Mouse (Mus musculus) granulocyte monocyte progenitor cell, adult 5-6 weeks (primary cell): ENCODE measurements around the gene Ifngr2. TPM values are rescaled to one million over a fixed set of nuclear protein-coding genes. Genes with fewer than 3 reads are reported as not detected.
"Not testable (repeated sequence)": the region's sequence is repeated elsewhere in the genome, so short reads cannot be mapped to it uniquely, and the experiment has no call there.

Source experiments
- ATAC-seq: replicated peaks from 2 replicates; pipeline ENCODE4 v1.8.0; 2016; ENCODE audit warnings: mild to moderate bottlenecking, moderate TSS enrichment, inconsistent platforms; ENCODE audit not compliant: poor library complexity, severe bottlenecking
- total RNA-seq, 2 experiments: library from RNA; stranded (forward) in 1 of 2; stranded (reverse) in 1 of 2; fragments of 200-712, 200-1000 nt in 1 of 2; fragments of >200 nt in 1 of 2; fragmentation: Nextera tagmentation in 1 of 2; gene quantifications; 2 replicates each; pipeline ENCODE4 v1.2.3; 2014 to 2017

The Ifngr2 gene
- total RNA-seq (2014; fragmentation: Nextera tagmentation), result 29.2 TPM in 2 replicates
- 12.8 and 13.0 TPM in 2 replicates for total RNA-seq (2017)

DNA sequence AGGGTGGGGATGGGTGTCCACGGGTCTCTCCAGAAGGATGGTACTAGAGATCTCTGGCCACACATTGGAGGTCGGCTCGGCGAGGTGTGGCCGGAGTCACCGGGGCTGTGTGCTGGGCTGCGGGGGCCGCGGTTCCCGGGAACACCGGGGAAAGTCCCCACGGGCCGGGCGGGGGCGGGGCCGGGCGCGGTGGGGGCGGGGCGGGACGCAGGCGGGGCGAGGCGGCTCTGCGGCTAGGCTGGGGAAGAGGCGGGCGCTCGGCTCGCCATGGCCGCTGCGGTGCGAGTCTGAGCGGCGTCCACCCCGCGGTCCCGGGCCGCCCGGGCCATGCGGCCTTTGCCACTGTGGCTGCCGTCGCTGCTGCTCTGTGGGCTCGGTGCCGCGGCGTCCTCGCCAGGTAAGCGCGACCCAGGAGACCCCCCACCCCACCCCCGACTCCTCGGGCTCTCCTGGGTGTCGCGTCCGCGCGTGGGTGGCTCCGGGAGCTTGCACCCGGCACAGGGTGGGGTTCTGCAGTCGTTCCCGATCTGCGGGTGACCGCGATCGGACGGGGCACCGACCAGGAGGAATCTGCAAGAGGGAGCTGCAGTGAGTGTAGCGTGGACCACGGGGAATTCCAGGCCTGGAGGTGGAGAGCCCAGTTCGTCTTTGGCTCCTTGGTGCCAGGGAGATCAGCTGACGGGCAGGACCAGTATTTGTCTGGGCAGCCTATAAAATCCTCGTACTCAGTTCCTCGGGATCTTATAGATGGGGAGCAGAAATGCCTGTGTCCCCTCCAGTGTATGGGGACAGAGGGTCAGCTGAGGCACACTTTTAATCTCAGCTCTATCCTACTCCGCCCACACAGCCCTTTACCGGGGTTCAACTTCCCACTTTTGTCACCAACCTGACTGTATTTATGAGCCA, at the start of gene Ifngr2:
Gene Ifngr2, plus strand, starts transcription at position 237 of the 906 bp plus-strand sequence.
- peak; percentile 23 for ATAC-seq

DNA sequence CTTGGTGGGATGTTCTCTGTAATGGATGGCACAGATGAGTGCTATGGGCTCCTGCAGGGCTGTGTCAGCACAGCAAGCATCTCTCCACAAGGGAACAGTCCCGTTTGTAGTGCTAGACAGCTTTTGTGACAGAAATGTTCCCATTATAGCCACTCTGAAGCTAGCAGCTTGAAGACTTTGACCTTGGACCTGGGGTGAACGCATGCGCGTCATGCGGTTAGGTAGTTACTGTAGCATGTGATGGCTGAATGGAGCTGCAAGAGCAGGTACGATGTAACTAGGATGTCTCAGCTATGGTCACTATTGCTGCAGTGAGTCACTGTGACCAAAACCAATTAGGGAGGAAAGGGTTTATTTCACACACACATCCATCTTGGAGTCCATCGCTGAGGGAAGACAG, 48.8 kb upstream of the Ifngr2 start:
- no peak for ATAC-seq

DNA sequence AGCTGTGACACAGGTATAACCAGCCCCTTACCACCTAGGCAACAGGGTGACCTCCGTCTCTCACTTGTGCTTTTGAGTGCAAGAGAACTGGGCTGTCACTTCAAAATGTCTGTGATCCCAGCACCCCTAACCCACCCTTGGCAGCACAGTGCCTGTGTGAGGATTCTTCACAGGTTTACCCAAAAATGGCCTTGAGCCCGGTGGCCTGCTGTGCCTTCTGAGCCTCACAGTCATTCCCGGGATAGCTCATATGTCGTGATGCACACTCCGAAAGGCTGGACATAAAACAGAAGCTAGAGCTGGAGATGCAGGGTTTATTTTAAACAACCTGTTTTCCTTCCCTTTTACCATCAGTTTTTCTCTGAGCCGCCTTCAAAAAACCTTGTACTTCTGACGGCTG, 42.2 kb upstream of the Ifngr2 start:
- no peak for ATAC-seq

DNA sequence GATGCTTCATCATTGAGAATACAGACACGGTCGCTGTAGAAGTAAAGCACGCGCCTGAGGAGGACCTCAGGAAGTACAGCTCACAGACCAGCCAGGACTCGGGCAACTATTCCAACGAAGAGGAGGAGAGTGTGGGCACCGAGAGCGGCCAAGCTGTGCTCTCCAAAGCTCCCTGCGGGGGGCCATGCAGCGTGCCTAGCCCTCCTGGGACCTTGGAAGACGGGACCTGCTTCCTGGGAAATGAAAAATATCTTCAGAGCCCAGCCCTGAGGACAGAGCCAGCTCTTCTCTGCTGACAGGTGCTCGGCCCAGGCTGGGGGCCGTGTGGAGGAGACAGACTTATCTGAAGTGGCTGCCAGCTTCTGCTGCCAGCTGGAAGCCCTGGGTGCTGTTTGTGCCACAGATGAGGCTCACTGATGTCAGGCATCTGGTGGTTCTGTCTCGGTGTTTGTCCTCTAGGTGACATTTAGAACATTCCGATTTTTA, 41.7 kb upstream of the Ifngr2 start:
- ATAC-seq, result no peak

DNA sequence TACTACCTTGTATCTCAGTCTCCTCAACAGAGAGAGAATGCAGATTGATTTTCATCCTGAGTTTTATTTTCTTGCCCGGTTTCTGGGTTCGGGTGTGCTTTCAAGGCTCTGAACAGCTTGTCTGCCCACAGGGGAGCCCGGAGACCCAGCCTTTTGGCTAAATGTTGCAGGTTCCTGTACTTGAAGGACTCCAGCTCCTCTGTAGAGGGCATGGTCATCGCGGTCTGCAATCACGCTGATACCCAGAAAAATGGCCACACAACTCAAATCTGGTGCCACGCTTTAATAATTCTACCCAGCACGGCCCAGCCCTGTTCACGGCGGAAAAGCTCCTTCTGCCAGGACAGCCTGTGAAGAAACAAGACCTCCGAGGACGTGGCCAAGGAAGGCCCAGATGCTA, 40.5 kb upstream of the Ifngr2 start:
- no peak for ATAC-seq

DNA sequence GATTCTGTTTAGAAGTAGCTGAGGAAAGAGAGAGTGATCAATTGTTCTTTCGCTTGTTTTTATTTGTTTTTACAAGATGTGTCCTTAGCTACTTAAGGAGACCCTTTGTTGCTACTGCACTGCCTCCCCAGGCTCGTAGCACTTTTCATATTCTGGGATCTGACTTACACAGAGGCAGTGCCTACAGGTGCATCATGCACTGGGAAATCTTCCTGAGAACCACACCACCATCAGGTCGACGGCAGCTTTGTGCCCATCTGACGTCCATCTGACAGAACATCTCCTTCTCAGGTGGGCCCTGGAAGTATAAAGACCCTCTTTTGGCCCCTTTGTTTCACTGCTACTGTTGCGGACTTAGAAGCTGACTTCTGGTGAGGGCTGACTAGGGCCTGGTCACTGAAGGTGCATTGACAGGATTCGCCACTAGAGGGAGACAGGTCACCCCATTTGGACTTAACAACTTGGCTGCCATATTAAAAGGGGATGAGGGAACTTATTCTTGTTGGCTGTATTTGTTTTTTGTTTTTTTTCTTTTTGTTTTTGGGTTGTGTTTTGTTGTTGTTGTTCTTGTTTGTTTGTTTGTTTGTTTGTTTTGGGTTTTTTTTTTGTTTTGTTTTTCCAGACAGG, 34.6 kb upstream of the Ifngr2 start:
- peak; percentile 85 for ATAC-seq

DNA sequence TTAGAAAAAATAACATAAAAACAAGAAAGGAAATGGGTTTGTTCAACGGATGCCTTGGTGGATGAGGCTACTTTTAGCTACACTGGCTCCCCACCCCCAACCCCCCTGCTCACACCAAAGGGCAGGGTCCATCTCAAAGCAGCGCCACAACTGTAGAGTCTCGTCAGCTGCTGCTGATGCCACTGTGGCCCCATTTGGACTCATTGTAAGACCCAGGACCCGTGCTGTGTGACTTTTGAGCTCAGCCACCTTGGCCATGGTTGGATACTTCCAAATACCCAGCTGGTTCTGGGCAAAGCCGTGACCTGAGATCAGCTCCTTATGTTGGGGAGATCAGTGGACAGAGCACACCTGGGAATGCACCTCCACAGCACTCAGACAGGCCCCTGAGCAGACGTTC, 33.8 kb upstream of the Ifngr2 start:
- ATAC-seq, result no peak

DNA sequence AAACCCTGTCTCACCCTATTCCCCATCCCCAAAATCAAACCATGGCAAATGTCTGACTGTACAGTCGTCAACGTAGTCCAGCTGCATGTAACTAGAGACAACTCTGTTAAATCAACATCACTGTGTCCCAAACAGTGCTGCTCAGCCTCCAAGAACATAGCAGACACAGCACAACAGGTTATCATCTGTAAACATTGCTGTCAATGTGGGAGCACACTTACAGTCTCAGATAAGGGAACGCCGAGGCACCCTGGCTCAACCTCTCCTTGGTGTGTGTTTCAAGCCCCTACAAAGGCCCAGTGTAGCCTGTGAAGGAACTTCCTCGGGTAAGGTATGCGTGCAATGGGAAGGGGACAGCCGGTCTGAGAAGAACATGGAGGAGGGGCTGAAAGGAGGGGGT, 29.9 kb upstream of the Ifngr2 start:
- no peak for ATAC-seq

DNA sequence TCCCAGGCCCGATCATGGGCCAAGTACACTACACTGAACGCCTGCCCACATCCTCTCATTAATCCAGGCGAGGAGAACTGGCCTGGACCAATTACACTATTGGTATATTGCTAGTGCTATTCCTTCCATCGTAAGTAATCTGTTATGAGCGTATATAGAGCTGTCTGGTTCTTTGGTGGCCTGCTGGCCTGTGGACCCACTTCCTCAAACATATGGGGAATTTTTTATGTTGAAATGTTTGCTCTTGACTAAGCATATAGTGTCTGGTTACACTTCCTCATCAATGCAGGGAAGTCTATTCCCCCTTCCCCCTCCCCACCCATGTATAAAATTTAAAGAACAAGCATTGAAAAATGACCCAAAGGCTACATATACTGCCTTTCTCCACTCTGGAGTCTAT, 24.8 kb upstream of the Ifngr2 start:
- peak; percentile 64 for ATAC-seq

DNA sequence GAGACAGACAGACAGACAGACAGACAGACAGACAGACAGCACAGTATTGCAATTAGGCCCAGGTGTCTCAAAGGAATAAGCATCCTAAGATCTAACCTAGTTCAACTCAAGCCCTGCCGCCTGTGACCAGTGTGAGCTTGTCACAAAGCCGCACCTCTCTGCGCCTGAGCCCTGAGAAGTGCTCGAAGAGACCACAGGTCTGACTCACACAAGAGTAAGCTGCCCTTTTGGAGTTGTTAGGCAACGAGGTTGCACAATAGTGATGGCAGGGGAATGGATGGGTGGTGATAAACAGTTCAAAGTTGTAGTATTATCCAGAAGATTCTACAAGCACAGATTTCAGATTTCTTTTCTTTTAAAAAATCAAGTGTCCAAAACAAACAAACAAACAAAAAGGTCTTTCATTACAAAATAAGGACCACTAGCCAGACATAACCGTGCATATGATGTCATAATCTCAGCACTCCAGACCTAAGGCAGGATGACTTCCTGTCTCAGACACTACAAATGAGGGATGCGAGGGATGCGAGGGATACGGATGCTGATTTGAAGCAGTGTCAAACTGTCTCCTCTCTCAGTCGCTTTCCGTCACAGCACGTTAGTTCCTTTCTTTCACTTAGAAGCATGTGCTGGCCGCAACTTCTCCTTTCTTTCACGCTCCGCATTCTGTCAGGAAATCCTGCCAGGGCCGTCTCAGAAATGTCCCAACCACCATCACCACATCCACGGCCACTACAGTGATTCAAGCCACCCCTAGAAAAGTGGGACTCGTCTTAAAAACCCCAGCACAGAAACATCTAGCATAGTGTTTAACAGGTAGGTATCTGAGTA, 24.2 kb upstream of the Ifngr2 start:
- peak; percentile 71 for ATAC-seq

DNA sequence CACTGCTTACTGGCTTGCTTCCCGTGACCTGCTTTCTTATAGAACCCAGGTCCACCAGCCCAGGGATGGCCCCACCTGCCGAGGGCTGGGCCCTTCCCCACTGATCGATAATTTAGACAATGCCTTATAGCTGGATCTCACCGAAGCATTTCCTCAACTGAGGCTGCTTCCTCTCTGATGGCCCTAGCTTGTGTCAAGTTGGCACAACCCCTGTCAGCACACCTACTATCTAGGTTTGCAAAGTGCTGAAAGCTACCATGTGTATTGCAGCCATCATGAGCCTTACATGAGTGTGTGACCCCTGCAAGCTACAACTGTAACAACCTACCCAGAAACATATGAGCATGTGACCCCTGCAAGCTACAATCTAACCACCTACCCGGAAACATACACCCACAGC, 22.7 kb upstream of the Ifngr2 start:
- no peak for ATAC-seq

DNA sequence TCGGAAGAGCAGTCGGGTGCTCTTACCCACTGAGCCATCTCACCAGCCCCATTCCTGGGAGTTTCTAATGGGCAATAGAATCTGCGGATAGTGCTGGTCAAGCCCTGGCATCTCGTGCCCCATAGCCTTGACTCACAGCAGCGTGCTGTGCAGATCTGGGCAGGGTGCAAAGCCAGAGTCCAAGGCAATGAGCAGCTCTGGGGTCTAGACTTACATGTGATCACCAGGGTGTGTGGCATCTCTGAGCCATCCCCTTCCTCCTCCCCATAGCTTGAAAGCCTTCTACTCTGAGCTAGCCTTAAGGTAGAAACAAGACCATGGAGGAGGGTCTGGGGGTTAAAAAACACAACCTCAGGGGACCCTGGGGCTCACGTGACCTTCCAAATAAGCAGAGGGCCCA, 20.6 kb upstream of the Ifngr2 start:
- ATAC-seq, result no peak

DNA sequence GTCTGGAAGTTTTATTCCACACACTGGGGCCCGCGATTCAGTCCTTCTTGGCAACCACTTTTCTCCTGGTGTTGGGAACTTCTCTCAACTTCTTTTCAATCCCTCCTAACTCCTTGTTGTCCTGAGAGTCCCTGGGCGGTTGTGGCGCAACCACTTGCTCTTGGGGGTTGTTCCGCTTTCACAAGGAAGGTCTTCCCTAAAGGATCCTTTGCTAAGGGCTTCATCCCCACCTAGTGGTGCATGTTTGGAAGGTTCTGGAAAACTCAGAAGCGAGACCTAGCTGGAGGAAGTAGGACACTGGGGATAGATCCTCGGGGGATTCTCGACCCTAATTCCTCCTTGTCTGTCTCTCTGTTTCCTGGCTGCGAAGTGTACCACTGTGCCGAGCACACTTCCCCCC, 19.8 kb upstream of the Ifngr2 start:
- peak; percentile 57 for ATAC-seq

DNA sequence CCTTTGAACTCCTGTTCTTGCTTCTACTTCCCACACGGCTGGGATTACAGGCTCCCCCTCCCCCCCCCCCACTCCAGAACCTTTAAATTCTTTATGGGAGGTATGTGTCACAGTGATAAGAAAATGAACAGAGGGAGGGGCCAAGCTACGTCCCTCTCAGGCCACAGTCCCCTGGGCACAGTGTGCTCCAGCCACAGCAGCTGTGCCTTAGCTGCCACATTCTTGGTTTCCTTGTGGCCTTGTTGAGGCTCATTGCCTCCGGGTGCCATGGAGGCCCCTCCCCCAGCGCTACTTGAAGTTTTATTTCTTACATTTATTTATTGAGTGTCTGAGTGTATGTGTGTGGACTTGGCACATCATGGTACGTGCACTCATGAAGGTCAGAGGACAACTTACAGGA, 19.4 kb upstream of the Ifngr2 start:
- ATAC-seq, result no peak

DNA sequence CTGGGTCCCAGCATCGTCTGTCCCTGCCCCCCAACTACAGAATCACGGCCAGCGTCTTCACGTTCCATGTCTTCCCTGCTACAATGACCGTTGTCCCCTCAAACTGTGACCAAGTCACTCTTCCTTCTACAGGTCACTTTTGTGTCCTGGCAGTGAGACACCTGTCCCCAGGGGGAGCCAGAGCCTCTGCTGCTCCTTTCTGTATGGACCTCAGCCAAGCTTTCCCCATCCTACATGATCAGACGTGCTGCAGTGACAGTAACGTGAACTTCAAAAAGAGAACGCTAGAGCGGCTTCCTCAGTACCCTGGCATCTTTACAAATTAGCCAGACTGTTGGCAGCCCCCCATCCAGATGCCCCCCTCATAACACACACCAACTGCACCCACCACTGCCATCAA, 18.3 kb upstream of the Ifngr2 start:
- ATAC-seq, result no peak

DNA sequence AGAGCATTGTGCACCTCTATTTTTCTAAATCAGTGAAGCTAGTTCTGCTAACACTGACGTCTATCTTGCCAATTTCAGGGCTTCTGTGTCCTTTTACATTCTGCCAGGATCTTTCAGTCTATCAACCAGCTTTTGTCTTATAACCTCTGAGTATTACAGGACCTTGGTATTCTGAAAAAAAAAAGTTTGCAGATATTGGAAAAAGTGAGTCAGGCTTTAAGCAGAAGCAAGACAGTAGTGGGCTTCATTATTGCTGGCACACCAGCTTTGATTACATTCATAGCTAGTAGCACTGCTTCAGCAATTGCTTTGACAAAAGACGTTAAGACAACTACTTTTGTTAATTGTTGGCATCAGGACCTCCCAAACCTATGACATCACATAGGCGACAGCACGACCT, 16.0 kb upstream of the Ifngr2 start:
- ATAC-seq, result not testable (repeated sequence)

DNA sequence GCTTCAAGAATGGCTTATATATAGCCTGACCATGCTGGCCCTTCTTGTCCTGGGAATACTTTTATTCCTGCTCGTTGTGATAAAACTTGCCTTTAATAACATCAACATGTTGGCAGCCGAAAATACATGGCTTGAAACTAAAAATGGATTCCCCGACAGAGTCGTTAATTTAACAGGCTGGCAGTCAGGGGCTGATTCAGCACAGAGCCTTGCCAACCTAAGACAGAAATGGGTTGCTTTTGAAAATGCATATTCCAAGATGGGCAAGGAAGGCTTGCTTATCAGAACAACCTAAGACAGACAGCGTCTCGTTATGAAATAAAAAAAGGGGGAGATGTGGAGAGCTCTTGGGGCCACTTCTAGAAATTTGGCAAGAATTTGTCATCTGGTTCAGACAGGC, 15.0 kb upstream of the Ifngr2 start:
- no peak for ATAC-seq

DNA sequence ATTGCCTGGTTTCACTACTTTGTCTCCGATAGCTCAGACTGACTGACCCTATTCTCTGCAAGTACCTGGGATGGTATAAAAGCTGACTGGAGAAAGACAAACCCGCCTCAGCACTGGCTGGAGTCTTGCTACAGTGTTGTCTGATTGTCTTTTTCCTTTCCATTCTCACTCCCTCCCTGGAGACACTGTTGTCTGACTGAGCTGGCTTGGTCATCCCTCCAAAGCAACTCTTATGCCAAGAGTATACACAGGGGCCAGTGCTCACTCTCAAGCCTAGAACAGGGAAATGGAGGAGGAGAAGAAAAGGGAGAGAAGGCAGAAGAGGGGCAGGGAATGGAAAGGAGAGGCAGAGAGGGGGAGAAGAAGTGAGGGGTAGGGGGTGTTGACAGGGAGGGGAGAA, 14.4 kb upstream of the Ifngr2 start:
- no peak for ATAC-seq

DNA sequence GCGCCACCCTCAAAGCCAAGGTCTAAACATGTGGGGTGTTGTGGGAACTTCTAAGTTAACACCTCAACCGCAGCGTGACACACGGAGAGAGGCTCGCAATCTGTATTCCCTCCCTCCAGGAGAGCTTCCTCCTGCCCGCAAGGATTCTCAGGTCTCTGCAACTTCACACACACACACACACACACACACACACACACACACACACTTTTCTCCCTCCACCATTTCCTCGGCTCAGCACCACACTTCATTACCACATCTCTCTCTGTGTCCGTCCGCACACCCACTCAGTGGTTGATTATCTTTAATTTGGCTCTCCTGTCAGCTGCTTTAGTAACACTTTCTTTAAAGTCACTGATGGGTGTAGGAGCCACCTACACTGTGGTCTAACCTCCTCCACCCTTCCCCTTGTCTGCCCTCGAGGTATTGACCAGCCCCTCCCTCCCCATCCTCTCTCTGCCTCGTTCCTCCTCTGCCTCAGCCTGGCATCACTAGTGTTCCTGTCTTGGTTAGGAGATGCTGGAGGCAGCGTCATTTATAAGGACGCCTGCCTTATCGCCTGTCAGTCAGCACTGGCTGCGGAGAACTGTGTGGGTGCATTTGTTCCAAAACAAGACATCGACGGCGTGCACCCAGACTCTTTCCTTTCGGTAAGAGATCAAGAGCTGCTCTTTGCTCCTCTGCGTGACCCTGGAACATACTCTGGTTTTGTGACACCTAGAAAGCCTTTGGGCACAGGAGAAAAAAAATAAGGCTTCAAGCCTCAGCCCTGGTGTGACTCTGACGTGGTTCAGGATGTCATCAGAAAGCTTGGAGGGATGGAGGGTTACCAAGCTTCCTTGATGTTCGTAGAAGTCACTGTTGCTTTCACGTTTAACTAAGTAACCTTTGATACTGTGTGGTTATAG, 13.5 kb upstream of the Ifngr2 start:
- ATAC-seq, result peak; percentile 29

DNA sequence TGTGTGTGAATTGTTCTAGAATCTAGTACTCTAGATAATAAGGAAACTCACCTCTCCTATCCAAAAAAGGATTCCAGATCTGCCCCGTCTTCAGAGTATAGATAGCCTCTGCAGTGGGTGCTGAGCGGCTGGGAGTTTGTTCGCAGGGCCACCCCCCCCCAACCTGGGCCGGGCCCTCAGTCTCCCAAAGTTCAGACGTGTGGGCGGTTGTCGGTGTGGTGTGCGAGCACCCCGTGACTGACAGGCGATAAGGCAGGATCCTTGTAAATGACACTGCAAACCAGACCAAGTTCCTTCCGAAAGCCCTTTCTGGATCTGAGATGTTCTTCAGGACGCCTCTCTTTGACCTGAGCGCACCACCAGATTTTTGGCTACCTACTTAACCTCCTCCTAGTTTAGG, 12.4 kb upstream of the Ifngr2 start:
- ATAC-seq, result peak; percentile 68
